Mouse (Mus musculus) cerebellum, postnatal 14 days (tissue): ENCODE measurements around the gene Hivep3.
A peak's percentile ranks its signal among the peaks of the same experiment; 100 is the strongest.

ENCODE experiments used
- DNase-seq, 2 experiments: peaks; one replicate each; pipeline ENCODE4 v3.0.0; 2021; ENCODE audit warnings: mixed read lengths in 2 of 2

Gene Hivep3

GRCm38 (mm10) chr4:120161166-120161949 lies 427.8 kb downstream of the Hivep3 start, which contains the start of gene Edn2:
Edn2 (plus strand) TSS chr4:120161206.
- peak in 1 of 2 experiments; percentile 49 for DNase-seq

DNA sequence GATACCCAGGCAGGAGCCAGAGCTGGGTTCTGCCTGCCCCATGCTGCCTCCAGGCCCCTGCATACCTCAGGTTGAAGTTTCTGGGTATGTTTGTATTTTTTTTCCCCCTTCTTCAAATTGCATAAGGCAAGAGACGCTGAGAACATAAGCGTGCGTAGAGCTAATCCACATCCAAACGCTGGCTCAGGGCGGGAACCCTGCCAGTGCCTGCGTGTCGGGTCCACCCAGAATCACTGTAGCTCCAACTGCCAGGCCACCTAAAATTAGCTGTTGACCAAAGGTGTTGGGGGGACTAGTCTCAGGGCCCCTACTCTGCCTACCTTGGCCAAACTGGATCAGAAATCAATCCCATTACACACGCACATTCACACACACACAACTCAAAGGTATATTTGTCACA lies 429.0 kb downstream of the Hivep3 start:
- peak in 1 of 2 experiments; percentile 41 for DNase-seq

DNA sequence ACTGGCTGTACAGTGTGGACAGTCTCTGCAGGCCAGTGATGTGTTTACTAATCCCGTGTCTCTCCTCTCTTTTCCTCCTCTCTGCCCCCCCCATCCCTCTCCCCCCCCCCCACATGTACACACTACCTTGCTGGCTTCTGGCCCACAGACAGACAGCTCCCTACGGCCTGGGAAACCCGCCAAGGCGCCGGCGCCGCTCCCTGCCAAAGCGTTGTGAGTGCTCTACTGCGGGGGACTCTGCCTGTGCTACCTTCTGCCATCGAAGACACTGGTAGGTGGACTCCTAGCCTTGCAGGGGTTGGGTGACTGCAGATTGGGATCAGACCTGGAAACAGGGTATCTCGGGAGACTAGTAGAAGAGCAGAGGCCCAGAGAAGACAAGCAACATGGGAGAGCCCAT lies 429.7 kb downstream of the Hivep3 start:
- DNase-seq: peak; percentile 95

- peak; percentile 63 to 73 for DNase-seq
Measured at GRCm38 (mm10) chr4:120164316-120164715, 430.7 kb downstream of the Hivep3 start.

GRCm38 (mm10) chr4:120167778-120168177 lies 434.2 kb downstream of the Hivep3 start:
- no peak for DNase-seq

GRCm38 (mm10) chr4:120168346-120168745 lies 434.8 kb downstream of the Hivep3 start:
- DNase-seq: peak; percentile 68 to 84

- no peak for DNase-seq
Measured at GRCm38 (mm10) chr4:120170387-120170936, 436.9 kb downstream of the Hivep3 start.

DNA sequence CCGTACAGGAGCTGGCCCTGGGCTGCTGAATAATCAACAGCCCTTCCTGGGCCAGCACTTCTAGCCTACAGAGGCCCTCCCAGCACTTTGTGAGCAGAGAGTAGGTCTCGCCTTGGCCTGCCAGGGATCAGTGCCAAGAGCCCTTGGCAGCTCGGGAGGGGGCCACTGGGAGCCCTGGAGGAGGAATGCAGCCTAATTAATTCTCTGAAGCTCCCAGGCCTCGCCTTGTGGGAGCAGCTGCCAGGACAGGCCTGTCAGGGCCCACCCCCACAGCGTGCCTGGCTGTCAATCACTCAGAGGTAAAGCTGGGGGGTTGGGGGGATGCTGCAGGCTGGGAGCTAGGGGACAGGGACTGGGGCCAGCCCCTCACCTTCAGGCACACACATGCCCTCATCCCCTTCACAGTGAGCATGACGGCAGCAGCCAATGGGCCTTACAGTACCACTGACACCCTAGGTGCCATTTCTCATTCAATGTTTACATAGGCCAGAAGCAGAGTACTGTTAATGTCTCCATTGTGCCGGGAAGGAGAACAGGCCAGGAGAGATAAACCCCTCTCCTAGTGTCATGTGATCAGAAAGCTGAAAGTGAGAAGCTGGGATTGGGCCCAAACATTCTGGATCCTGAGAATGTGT lies 438.6 kb downstream of the Hivep3 start:
- peak; percentile 42 to 54 for DNase-seq

DNA sequence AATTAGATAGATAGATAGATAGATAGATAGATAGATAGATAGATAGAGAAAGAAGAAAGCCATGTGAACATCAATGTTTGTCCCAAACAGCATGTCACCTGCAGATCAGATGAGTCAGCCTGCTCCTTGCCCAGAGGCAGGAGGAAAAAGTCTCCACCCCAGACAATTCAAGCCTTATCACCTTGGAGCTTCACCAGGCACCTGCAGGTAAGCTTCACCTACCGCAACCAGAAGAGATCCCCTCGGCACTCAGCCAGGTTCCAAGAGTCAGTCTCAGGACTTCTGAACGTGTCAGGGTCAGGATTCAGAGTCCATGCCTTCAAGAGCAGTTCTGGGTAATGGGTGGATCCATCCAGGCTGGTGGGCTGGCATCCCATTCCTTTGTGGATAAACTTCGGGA lies 445.5 kb downstream of the Hivep3 start:
- DNase-seq: no peak

DNA sequence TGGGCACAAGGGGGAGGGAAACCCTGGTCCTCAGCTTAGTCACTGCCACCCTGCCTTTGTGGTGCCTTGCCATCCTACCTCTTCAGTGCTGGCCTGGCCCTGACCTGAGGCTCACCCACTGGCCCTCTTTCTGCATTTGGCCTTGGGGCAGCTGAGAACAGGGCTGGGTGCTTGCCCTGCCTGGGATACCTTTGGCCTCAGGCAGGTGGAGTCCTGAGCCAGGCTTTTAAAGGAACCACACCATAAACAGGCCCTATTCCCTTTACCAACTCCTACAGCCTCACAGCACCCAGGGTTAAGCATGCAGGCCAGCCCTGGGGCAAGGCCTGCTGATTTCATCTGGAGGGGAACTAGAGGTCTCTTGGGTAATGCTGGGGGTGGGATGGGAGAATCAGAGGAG lies 447.0 kb downstream of the Hivep3 start:
- DNase-seq: no peak

DNA sequence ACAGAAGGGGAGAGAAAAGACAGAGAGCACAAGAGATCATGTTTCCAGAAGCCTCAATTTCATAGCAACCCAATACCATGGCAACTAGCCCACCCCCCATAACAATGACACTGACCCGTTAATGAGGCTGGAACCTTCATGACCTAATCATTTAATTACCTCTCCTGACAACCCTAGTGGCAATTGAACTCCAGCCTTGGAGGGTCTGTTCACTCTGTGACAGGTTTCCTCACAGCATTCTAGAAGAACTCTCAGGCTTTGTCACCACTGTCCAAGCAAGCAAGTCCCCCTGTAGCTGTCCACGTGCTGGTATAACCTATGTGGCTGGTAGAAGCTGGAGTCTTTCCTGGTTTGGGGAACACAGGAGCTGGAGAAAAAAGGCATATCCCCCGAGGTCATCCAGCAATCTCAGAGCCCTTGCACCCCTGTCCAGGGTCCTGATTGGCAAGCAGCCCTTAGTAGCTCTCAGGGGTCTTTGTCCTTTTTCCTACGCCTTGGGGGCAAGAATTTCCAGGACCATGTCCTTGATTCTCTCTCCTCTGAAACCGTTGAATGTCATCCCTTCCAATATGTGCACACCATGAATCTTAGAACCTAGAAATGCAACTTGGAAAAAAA lies 450.9 kb downstream of the Hivep3 start:
- DNase-seq: no peak

DNA sequence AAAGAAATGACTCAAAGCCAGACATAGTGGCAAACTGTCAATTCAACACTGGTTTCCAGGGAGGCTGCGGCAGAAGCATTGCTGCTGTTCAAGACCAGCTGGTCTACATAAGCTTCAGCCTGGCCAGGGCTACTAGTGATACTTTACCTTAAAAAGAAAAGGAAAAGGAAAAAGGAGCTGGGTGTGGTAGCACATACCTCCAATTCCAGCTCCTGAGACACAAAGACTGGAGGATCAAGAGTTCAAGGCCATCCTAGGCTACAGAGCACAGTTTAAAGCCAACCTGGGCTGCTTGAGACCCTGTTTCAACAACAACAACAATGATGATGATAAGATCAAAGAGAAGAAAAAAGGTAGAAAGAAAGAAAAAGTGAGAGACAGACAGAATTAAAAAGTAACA lies 452.9 kb downstream of the Hivep3 start:
- DNase-seq: no peak

DNA sequence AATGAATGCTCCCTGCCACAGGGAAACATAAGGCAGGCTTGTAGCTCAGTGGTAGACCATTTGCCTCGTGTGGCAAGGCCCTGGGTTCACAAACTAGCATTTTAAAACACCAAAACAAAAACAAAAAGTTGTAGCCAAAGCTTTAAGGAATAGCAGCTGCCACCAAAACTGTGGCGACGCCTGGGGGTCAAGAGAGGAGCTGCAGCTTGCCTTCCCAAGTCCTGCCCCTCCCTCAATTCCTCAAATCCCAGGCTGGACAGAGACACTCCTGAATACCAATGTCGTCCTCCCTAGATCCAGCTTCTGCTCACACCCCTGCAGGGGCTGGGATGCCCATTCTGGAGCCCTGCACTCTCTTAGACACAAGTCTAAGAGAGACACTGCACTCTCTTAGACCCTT lies 453.4 kb downstream of the Hivep3 start:
- peak; percentile 45 to 56 for DNase-seq
